13 mouse cellular contexts compared by ENCODE assay signal in genomic region chr12:36423677-36424076, GRCm38 (mm10). TPM values are rescaled to one million over a fixed set of nuclear protein-coding genes. Genes with fewer than 3 reads are reported as not detected.
DNase-seq lines count a peak whose midpoint lies in the region; ATAC-seq lines count a peak whose summit lies in the region.
"Had no signal": no experiment of that assay in that cellular context is flagged by ENCODE, and none has a peak within 500 bp of the region (broad histone marks: within the 10 kb centered on the region; RNA-seq: fewer than 3 reads in every experiment).

No protein-coding gene starts in this region.

- peak; percentile 21 for DNase-seq in adrenal gland, adult 2 months
- no peak for DNase-seq in adrenal gland, adult 8-10 months
- DNase-seq in embryo, embryonic 10 days (ENCODE audit: low spot score), result peak; percentile 18
- DNase-seq in kidney, adult 11 months, result peak; percentile 17
- DNase-seq in kidney, postnatal 25 days, result peak; percentile 53 to 62
- DNase-seq in left cerebral cortex, adult 8-10 months (ENCODE audit: low spot score in 2 of 2), result no peak
- DNase-seq in lung, postnatal 10 days, result no peak
- DNase-seq: heart, postnatal 4 days had no signal

- H3K9ac ChIP-seq in midbrain, embryonic 15.5 days, result no peak overlapping the region
- H3K9ac ChIP-seq: limb, embryonic 15.5 days; lung, embryonic 15.5 days; midbrain, embryonic 12.5 days had no signal

- no peak overlapping the region for H3K4me3 ChIP-seq in midbrain, embryonic 15.5 days
- H3K4me3 ChIP-seq: erythroblast, embryonic 14.5 days; limb, embryonic 15.5 days; lung, embryonic 15.5 days; midbrain, embryonic 12.5 days had no signal

- no peak overlapping the region for H3K4me2 ChIP-seq in midbrain, embryonic 15.5 days
- H3K4me2 ChIP-seq: limb, embryonic 15.5 days; lung, embryonic 15.5 days; midbrain, embryonic 12.5 days had no signal

- H3K27ac ChIP-seq in midbrain, embryonic 15.5 days, result no peak overlapping the region
- H3K27ac ChIP-seq: limb, embryonic 15.5 days; lung, embryonic 15.5 days; midbrain, embryonic 12.5 days had no signal

- no peaks in the 10 kb centered on the region for H3K36me3 ChIP-seq in midbrain, embryonic 15.5 days (replicated peaks)
- H3K36me3 ChIP-seq: limb, embryonic 15.5 days; lung, embryonic 15.5 days; midbrain, embryonic 12.5 days had no signal

- no peaks in the 10 kb centered on the region for H3K4me1 ChIP-seq in midbrain, embryonic 15.5 days
- H3K4me1 ChIP-seq: limb, embryonic 15.5 days; midbrain, embryonic 12.5 days had no signal

- WGBS in midbrain, embryonic 15.5 days, result 70% methylated on average over 10 of the region's 10 CpGs

- H3K27me3 ChIP-seq in midbrain, embryonic 15.5 days (replicated peaks), result no peaks in the 10 kb centered on the region
- H3K27me3 ChIP-seq: limb, embryonic 15.5 days; lung, embryonic 15.5 days; midbrain, embryonic 12.5 days had no signal

- no peak for ATAC-seq in midbrain, embryonic 15.5 days (replicated peaks)

- no peaks in the 10 kb centered on the region for H3K9me3 ChIP-seq in midbrain, embryonic 15.5 days
- H3K9me3 ChIP-seq: limb, embryonic 15.5 days; lung, embryonic 15.5 days; midbrain, embryonic 12.5 days had no signal

RNA-seq across cellular contexts. Expression of gene D630036H23Rik, which starts 41.7 kb away (rescaled TPM):
- total RNA-seq in adrenal gland, adult 2 months (2021), result 1 to 10 TPM; 1.2 to 1.5 TPM
- 1.8 and 2.2 TPM in 2 replicates for polyA plus RNA-seq in adrenal gland, adult 2 months (2012; rRNA removed)
- 1 to 10 TPM; 1.2 to 2.7 (median 2.0) TPM for total RNA-seq in adrenal gland, adult 8-10 months (2022)
- 1 to 10 TPM; 2.3 to 2.9 (median 2.6) TPM for total RNA-seq in left cerebral cortex, adult 8-10 months (2022)
- 2.1 and 2.5 TPM in 2 replicates for polyA plus RNA-seq in midbrain, embryonic 15.5 days (2015; fragmentation: Nextera tagmentation; extraction: Ambion mirVana)
- polyA plus RNA-seq: erythroblast, embryonic 14.5 days had no signal

RNA-seq across cellular contexts. Expression of gene Ispd, which starts 42.4 kb away (rescaled TPM):
- 1 to 10 TPM; 5.5 to 8.7 TPM for total RNA-seq in adrenal gland, adult 2 months (2021)
- polyA plus RNA-seq in adrenal gland, adult 2 months (2012; rRNA removed), result 1.4 and 1.7 TPM in 2 replicates
- total RNA-seq in adrenal gland, adult 8-10 months (2022), result 10 to 100 TPM in 1 of 4 experiments, 1 to 10 TPM in 3; 6.4 to 11.1 (median 8.8) TPM
- 10 to 100 TPM; 10.9 to 13.8 (median 11.9) TPM for total RNA-seq in left cerebral cortex, adult 8-10 months (2022)
- polyA plus RNA-seq in midbrain, embryonic 15.5 days (2015; fragmentation: Nextera tagmentation; extraction: Ambion mirVana), result 11.4 and 12.9 TPM in 2 replicates
- polyA plus RNA-seq: erythroblast, embryonic 14.5 days had no signal

Comparison
In these comparisons a context has a peak if more than half of its experiments do, and no peak if none do; other contexts are left out.
1. DNase-seq: peak in adrenal gland, adult 2 months (single experiment), embryo, embryonic 10 days (single experiment), kidney, adult 11 months (single experiment) and kidney, postnatal 25 days (2 of 2); none in adrenal gland, adult 8-10 months (single experiment), left cerebral cortex, adult 8-10 months (0 of 2) and lung, postnatal 10 days (single experiment).